In genomic region chr4:91376317-91376910, GRCm38 (mm10) we compare ENCODE assay signal across 8 mouse cellular contexts. TPM values are rescaled to one million over a fixed set of nuclear protein-coding genes. Genes with fewer than 3 reads are reported as not detected.
DNase-seq lines count a peak whose midpoint lies in the region; ATAC-seq and TF ChIP-seq lines count a peak whose summit lies in the region.

No protein-coding gene starts in this region.

- no peaks in the 10 kb centered on the region for H3K36me3 ChIP-seq in hindbrain, embryonic 14.5 days (replicated peaks; ENCODE audit: control insufficient read depth, insufficient read depth)
- no peaks in the 10 kb centered on the region for H3K36me3 ChIP-seq in lung, embryonic 15.5 days

- no peaks in the 10 kb centered on the region for H3K27me3 ChIP-seq in hindbrain, embryonic 14.5 days (ENCODE audit: control insufficient read depth, insufficient read depth, low read length)
- peaks cover 62% of the 10 kb centered on the region for H3K27me3 ChIP-seq in lung, embryonic 15.5 days

- H3K9ac ChIP-seq in hindbrain, embryonic 14.5 days, result peak overlapping the region; percentile 82
- no peak overlapping the region for H3K9ac ChIP-seq in lung, embryonic 15.5 days

- H3K27ac ChIP-seq in gastrocnemius, adult 2 months, result no peak overlapping the region
- H3K27ac ChIP-seq in hindbrain, embryonic 14.5 days, result peak overlapping the region; percentile 86
- no peak overlapping the region for H3K27ac ChIP-seq in lung, embryonic 15.5 days

- intact Hi-C loops in gastrocnemius, adult 2 months (cut with DNase I), result no loop called here

- TF ChIP-seq CTCF in gastrocnemius, adult 2 months (IDR thresholded peaks at IDR 0.05), result no peak

- peak overlapping the region; percentile 92 for H3K4me2 ChIP-seq in hindbrain, embryonic 14.5 days (replicated peaks)
- H3K4me2 ChIP-seq in lung, embryonic 15.5 days, result peak overlapping the region; percentile 79

- peak; percentile 57 to 73 for DNase-seq in adrenal gland, adult 18-20 months (ENCODE audit: low spot score in 2 of 2)
- DNase-seq in gastrocnemius, adult 2 months, result peak; percentile 88
- DNase-seq in hindbrain, embryonic 14.5 days (ENCODE audit: low spot score), result peak; percentile 97
- DNase-seq in layer of hippocampus, postnatal 10 days (ENCODE audit: low spot score in 2 of 2), result peak; percentile 93 to 95
- peak; percentile 77 for DNase-seq in ovary, postnatal 14 days (ENCODE audit: low spot score)
- peak; percentile 45 for DNase-seq in urinary bladder, postnatal 10 days (ENCODE audit: low spot score)

- H3K4me1 ChIP-seq in hindbrain, embryonic 14.5 days (replicated peaks; ENCODE audit: control insufficient read depth, insufficient read depth, low read length), result peaks cover 16% of the 10 kb centered on the region; the same call in 1 of the 2 replicates
- H3K4me1 ChIP-seq in lung, embryonic 15.5 days, result peaks cover 26% of the 10 kb centered on the region

- H3K4me3 ChIP-seq in gastrocnemius, adult 2 months, result peak overlapping the region; percentile 72
- peak overlapping the region; percentile 87 for H3K4me3 ChIP-seq in hindbrain, embryonic 14.5 days (replicated peaks; ENCODE audit: low read length)
- peak overlapping the region; percentile 52 for H3K4me3 ChIP-seq in lung, embryonic 15.5 days

- under 1% methylated on average over 28 of the region's 28 CpGs for WGBS in hindbrain, embryonic 14.5 days
- under 1% methylated on average over 28 of the region's 28 CpGs for WGBS in lung, embryonic 15.5 days

- peak; percentile 97 for ATAC-seq in common myeloid progenitor, adult 5-6 weeks (replicated peaks; ENCODE audit: low read depth, poor library complexity, severe bottlenecking)
- peak; percentile 95 for ATAC-seq in hindbrain, embryonic 14.5 days (ENCODE audit: low FRiP score)
- ATAC-seq in lung, embryonic 15.5 days (ENCODE audit: borderline replicate concordance, extremely low read depth, low FRiP score, low TSS enrichment), result peak; percentile 96

- no peaks in the 10 kb centered on the region for H3K9me3 ChIP-seq in hindbrain, embryonic 14.5 days (ENCODE audit: control insufficient read depth, low read length)
- H3K9me3 ChIP-seq in lung, embryonic 15.5 days, result no peaks in the 10 kb centered on the region

RNA-seq across cellular contexts. Expression of gene Elavl2, which starts 24.2 kb away (rescaled TPM):
- under 1 TPM; 0.54 to 0.89 TPM for total RNA-seq in adrenal gland, adult 18-20 months (2021)
- total RNA-seq in common myeloid progenitor, adult 5-6 weeks (2017), result 0.64 TPM in 1 of 2 replicates, not detected in the other
- under 1 TPM; 0.06 to 0.48 TPM for total RNA-seq in gastrocnemius, adult 2 months (2021)
- polyA plus RNA-seq in hindbrain, embryonic 14.5 days (2014; fragmentation: Nextera tagmentation; extraction: Ambion mirVana), result 172 and 195 TPM in 2 replicates
- 100 to 1,000 TPM; 116 to 135 TPM for total RNA-seq in layer of hippocampus, postnatal 10 days (2021)
- polyA plus RNA-seq in lung, embryonic 15.5 days (2015; fragmentation: Nextera tagmentation; extraction: Ambion mirVana), result 3.1 and 4.0 TPM in 2 replicates

Comparison
In these comparisons a context has a peak if more than half of its experiments do, and no peak if none do; other contexts are left out.
1. DNase-seq: peak in every context shown above with its lines; median percentile 97 in hindbrain, embryonic 14.5 days; 94 in layer of hippocampus, postnatal 10 days; 88 in gastrocnemius, adult 2 months; 77 in ovary, postnatal 14 days; 65 in adrenal gland, adult 18-20 months; 45 in urinary bladder, postnatal 10 days.
2. RNA of gene Elavl2, which starts 24.2 kb away (total RNA-seq): 116 to 135 TPM in layer of hippocampus, postnatal 10 days; 0.54 to 0.89 TPM in adrenal gland, adult 18-20 months, 0.64 TPM in common myeloid progenitor, adult 5-6 weeks and 0.06 to 0.48 TPM in gastrocnemius, adult 2 months; every median in the first group is over 10 times any median in the second.
3. Peak in every context shown above with its lines, with median percentiles within 50 percentile points of each other: ATAC-seq and H3K4me3 ChIP-seq.